Mouse (Mus musculus) liver, adult 2 months (tissue): ENCODE data around the gene Gpr156. TPM values are rescaled to one million over a fixed set of nuclear protein-coding genes. Genes with fewer than 3 reads are reported as not detected.

Experiments
- DNase-seq: peaks from one replicate; pipeline ENCODE4 v3.0.0-alpha.2; 2011; ENCODE audit warnings: low read depth, low spot score; ENCODE audit errors: extremely low read depth
- H3K27ac ChIP-seq: fragments of 200-500 bp; replicated peaks from 2 replicates; pipeline ENCODE4 v1.5.1; 2012; ENCODE audit warnings: low read depth, mild to moderate bottlenecking, control low read depth, inconsistent platforms, low read length; ENCODE audit not compliant: insufficient read depth
- H3K27me3 ChIP-seq: fragments of 200-500 bp; 2 replicates; pipeline ENCODE4 v1.6.1; 2012; ENCODE audit warnings: mild to moderate bottlenecking, moderate library complexity, low read length, inconsistent platforms; ENCODE audit not compliant: control insufficient read depth, insufficient read depth
- H3K36me3 ChIP-seq: fragments of 200-500 bp; 2 replicates; pipeline ENCODE4 v1.6.1; 2012; ENCODE audit warnings: low read length, inconsistent platforms; ENCODE audit not compliant: control insufficient read depth, insufficient read depth
- H3K4me1 ChIP-seq: fragments of 200-500 bp; 2 replicates; pipeline ENCODE4 v1.6.1; 2011; ENCODE audit warnings: low read length; ENCODE audit not compliant: control insufficient read depth, insufficient read depth
- H3K4me3 ChIP-seq: fragments of 200-500 bp; 2 replicates; pipeline ENCODE4 v1.5.1; 2011; ENCODE audit warnings: low read depth, mild to moderate bottlenecking, control low read depth, low read length, moderate library complexity; ENCODE audit not compliant: insufficient read depth
- H3K79me2 ChIP-seq: fragments of 200-500 bp; 2 replicates; pipeline ENCODE4 v1.6.1; 2012; ENCODE audit warnings: inconsistent platforms, mild to moderate bottlenecking, low read length, moderate library complexity; ENCODE audit not compliant: control insufficient read depth, insufficient read depth
- H3K9ac ChIP-seq: fragments of 200-500 bp; 2 replicates; pipeline ENCODE4 v1.6.1; 2012; ENCODE audit warnings: low read depth, mild to moderate bottlenecking, control low read depth, inconsistent platforms, low read length
- CTCF ChIP-seq: fragments of 200-500 bp; IDR thresholded peaks from 2 replicates; pipeline ENCODE4 v1.5.1; 2011; ENCODE audit warnings: low read depth, low read length, control low read depth
- POLR2A ChIP-seq: fragments of 200-500 bp; IDR thresholded peaks from 2 replicates; pipeline ENCODE4 v1.6.1; 2011; ENCODE audit warnings: low read length, control low read depth; ENCODE audit not compliant: insufficient read depth; ENCODE audit errors: extremely low read depth
- WGBS: fragments of 180-500 bp; shearing (Covaris S2); methylation state at CpG from one replicate; pipeline ENCODE4 v1.1.7; 2018; 5-methylcytosine and 5-hydroxymethylcytosine counted together
- polyA plus RNA-seq: library from polyadenylated mRNA; depleted of rRNA; stranded (reverse); fragments of >200 nt; gene quantifications from 2 replicates; pipeline ENCODE4 v1.2.3, GENCODE M21; 2012
- total RNA-seq: library from RNA; depleted of rRNA; stranded (reverse); fragments of >200 nt; gene quantifications from 2 replicates; pipeline ENCODE4 v1.2.3, GENCODE M21; 2014

Gene Gpr156
- total and polyA plus RNA-seq, 2 experiments, result not detected

DNA sequence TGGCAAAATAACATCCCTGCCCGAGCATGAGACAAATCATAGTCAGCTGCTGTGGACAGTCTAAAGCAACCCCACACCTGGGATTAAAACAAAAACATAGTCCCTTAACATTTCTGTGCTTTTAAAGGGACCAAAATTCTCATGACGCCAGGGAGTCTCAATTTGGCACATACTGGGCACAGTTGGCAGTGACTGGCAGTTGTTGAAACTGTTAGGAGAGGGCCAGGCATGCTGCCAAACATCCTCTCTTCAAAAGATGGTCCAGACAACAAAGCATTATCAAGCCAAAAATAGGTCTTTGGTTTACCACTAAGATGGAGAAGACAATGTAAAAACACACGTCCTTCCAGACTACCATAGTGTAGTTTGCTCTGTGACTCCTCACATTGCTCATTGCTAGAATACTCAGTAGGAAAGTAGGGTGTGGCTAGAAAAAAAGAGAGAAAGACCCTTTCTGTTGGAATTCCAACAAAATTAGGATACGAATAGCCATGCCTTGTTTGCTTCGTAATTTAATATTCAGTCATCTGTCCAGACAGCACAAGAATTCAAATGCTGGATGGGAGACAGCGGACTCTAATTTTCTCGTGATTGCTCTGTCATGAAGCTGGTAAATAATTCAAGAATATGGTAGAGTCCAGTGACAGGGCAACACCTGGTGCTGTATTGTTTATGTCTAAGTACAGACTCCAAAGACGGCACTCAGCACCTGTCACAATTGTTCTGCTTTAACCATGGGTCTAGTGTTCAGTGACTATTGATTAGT lies 28.9 kb downstream of the Gpr156 start:
- H3K27ac ChIP-seq, result no peak overlapping the region
- no peak for TF ChIP-seq POLR2A
- no peak for TF ChIP-seq CTCF
- H3K9ac ChIP-seq, result no peak overlapping the region
- no peaks in the 10 kb centered on the region for H3K4me1 ChIP-seq
- DNase-seq, result peak; percentile 14
- WGBS, result 73% methylated on average over 8 of the region's 8 CpGs
- no peaks in the 10 kb centered on the region for H3K36me3 ChIP-seq
- no peaks in the 10 kb centered on the region for H3K27me3 ChIP-seq
- H3K79me2 ChIP-seq, result no peaks in the 10 kb centered on the region
- no peak overlapping the region for H3K4me3 ChIP-seq

DNA sequence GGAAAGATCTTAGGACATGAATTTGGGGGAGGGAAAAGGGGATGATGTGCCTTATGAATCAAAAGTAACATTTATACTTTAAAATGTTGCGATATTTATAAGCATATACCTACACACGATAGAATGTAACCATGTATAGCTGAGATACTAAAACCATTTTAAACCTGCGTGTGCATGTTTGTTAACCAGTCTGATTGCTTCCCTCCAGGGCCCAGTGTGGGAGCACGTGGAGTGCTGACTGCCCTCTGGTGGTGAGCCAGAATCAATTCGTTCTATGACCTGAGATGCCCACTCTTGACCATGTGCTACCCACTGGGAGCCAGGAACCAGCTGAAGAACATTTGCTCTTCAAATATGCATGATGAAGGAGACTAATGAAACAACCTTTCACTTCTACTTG lies 30.9 kb downstream of the Gpr156 start:
- H3K4me3 ChIP-seq, result no peak overlapping the region
- no peak overlapping the region for H3K9ac ChIP-seq
- H3K27me3 ChIP-seq, result no peaks in the 10 kb centered on the region
- WGBS, result 24% methylated on average over 5 of the region's 5 CpGs
- H3K36me3 ChIP-seq, result no peaks in the 10 kb centered on the region
- peak; percentile 53 for DNase-seq
- TF ChIP-seq POLR2A (no peak), CTCF (peak; percentile 96)
- H3K27ac ChIP-seq, result no peak overlapping the region
- no peaks in the 10 kb centered on the region for H3K79me2 ChIP-seq
- no peaks in the 10 kb centered on the region for H3K4me1 ChIP-seq

DNA sequence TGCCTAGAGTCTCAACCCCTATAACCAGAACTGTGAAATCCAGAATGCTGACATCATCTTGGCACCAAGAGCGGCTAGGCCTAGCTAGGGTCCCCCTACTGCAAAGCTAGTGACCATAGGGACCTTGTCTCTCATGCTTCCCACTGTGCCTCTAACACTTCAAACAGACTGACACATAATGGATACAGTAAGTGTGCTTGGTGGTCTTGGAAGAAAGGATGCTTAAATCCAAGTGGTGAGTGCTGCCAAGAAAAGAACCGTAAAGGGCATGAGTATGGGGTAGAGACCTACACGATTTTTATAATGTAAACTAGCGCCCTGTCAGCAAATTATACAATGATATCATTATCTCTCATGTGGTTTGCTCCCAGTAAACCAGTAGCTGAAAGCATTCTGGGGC lies 32.1 kb downstream of the Gpr156 start:
- Histone ChIP-seq H3K4me1 (no peaks in the 10 kb centered on the region), H3K4me3 (no peak overlapping the region), H3K36me3 (no peaks in the 10 kb centered on the region), H3K27me3 (no peaks in the 10 kb centered on the region), H3K79me2 (no peaks in the 10 kb centered on the region), H3K9ac (no peak overlapping the region), H3K27ac (no peak overlapping the region)
- DNase-seq, result no peak
- TF ChIP-seq CTCF, result no peak
- TF ChIP-seq POLR2A, result no peak
- 93% methylated on average over 4 of the region's 4 CpGs for WGBS

DNA sequence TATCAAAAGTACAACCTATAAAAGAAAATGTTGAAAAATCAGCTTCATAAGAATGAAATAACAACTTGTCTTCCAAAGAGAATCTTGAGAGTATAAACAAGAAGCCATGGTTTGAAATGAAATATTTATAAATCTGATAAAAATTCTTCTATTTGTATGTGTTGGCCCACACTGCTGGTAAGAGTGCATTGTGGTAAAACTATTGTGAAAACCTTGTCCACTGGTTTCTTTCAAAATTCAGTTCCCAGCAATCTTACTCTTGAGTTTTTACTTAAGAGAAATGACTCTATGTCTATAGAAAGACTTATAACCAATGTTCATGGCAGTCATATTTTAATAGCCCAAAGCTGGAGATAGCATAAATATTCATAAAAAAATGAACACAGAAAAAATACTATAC lies 34.9 kb downstream of the Gpr156 start:
- TF ChIP-seq CTCF (no peak), POLR2A (no peak)
- no peak for DNase-seq
- Histone ChIP-seq H3K36me3 (no peaks in the 10 kb centered on the region), H3K79me2 (no peaks in the 10 kb centered on the region), H3K27ac (no peak overlapping the region), H3K4me3 (no peak overlapping the region), H3K9ac (no peak overlapping the region), H3K4me1 (no peaks in the 10 kb centered on the region), H3K27me3 (no peaks in the 10 kb centered on the region)

DNA sequence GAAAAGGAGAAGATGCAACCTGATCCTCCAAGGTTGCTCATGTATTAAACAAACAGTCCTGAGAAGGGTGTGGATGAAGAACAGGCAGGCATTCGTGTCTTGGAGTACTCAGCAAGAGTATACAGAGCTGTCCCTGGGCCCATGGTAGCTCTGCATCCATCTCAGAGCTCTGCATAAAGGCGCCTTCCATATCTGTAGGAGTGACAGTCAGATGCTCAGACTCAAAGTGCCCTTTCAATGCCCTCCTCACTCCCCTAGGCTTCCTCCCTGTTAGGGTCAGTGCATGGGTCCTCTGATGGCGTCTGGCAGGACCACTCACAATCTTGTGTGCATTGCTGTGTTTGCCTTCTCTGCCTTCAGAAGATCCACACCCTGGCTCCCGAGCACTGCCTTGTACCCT lies 36.9 kb downstream of the Gpr156 start:
- no peak overlapping the region for H3K4me3 ChIP-seq
- no peak for DNase-seq
- no peak for TF ChIP-seq POLR2A
- no peak for TF ChIP-seq CTCF
- no peaks in the 10 kb centered on the region for H3K79me2 ChIP-seq
- no peak overlapping the region for H3K9ac ChIP-seq
- 66% methylated on average over 4 of the region's 4 CpGs for WGBS
- H3K27me3 ChIP-seq, result no peaks in the 10 kb centered on the region
- no peak overlapping the region for H3K27ac ChIP-seq
- no peaks in the 10 kb centered on the region for H3K36me3 ChIP-seq
- no peaks in the 10 kb centered on the region for H3K4me1 ChIP-seq

DNA sequence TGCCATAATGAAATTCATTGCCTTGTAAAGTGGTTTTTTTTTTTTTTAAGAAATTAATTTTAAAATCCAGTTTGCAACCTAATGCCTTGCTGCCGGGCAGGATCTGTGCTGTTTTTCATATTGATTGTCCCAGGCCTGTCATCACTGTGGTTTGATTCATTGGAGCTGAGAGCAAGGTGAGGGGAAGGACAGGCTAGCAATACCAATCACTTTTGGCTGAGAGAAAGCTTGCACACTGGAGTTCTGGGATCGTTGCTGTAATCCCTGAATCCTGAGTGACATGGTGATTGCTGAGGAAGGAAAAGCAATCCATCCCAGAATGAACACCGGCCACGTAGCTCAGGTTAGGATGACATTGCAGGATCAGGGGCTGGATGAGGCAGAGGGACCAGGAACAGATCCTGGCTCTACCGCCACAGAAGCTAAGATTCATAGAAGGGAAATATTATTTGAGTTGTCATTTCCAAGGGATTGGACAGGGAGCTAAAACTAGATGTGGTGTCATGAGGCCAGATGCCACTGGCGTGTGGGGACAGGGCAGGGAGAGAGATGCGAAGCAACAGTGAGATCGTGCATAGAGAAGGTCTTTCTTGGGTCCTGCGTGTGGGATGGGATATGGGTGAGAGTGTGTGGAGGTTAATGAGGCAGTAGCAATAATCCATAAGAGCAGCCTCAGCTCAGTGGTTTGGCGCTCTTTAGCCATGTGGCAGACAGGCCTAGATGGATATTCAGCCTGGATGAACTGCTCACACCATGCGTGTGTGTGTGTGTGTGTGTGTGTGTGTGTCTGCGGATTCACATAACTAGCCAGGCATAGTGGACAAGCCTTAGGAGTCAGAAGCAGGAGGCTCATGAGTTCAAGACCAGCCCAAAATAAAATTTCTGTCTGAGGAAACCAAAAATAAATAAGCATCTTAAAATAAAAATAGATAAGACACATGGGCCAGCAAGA lies 38.0 kb downstream of the Gpr156 start:
- Histone ChIP-seq H3K9ac (no peak overlapping the region), H3K79me2 (no peaks in the 10 kb centered on the region), H3K27ac (no peak overlapping the region), H3K4me1 (no peaks in the 10 kb centered on the region), H3K36me3 (no peaks in the 10 kb centered on the region), H3K27me3 (no peaks in the 10 kb centered on the region), H3K4me3 (no peak overlapping the region)
- 84% methylated on average over 12 of the region's 12 CpGs for WGBS
- TF ChIP-seq CTCF (no peak), POLR2A (no peak)
- no peak for DNase-seq
